Mouse (Mus musculus): ENCODE measurements at regions not wholly inside any gene's neighbourhood (a gene's known extent, or its start where the extent isn't known, plus 50 kb on each side); places are given as distances from the start of the nearest gene placed in this dataset.

GRCm38 (mm10) chr11:27498981-27499380, 840.7 kb downstream of the Gm6685 start:
- no peaks in the 10 kb centered on the region for H3K9me3 ChIP-seq (ENCODE audit: low read length)
- peaks cover 16% of the 10 kb centered on the region for H3K4me1 ChIP-seq (replicated peaks; ENCODE audit: low read depth, low read length)
- TF ChIP-seq POU5F1 (IDR thresholded peaks at IDR 0.05; ENCODE audit: borderline replicate concordance, low read length), result no peak
- TF ChIP-seq NANOG (IDR thresholded peaks at IDR 0.05; ENCODE audit: borderline replicate concordance, low read length), result peak; percentile 12; the same call in 1 of the 2 replicates
- TF ChIP-seq CTCF (conservative IDR thresholded peaks at IDR 0.05; ENCODE audit: low read length), result no peak
- no peak overlapping the region for H3K4me3 ChIP-seq (replicated peaks; ENCODE audit: low read length)
- no peaks in the 10 kb centered on the region for H3K36me3 ChIP-seq (ENCODE audit: insufficient read depth, low read length)
- H3K27me3 ChIP-seq (ENCODE audit: insufficient read depth, low read length), result no peaks in the 10 kb centered on the region

- no peaks in the 10 kb centered on the region for H3K27me3 ChIP-seq (ENCODE audit: insufficient read depth, low read length)
These were observed 855.1 kb upstream of the Vrk2 start for GRCm38 (mm10) chr11:27448866-27449265.

GRCm38 (mm10) chr11:27412546-27412945, 818.7 kb upstream of the Vrk2 start:
- H3K27me3 ChIP-seq (ENCODE audit: insufficient read depth, low read length), result no peaks in the 10 kb centered on the region
- no peaks in the 10 kb centered on the region for H3K4me1 ChIP-seq (replicated peaks; ENCODE audit: low read depth, low read length)
- peaks cover 45% of the 10 kb centered on the region for H3K9me3 ChIP-seq (ENCODE audit: low read length)
- no peaks in the 10 kb centered on the region for H3K36me3 ChIP-seq (ENCODE audit: insufficient read depth, low read length)
- TF ChIP-seq CTCF (conservative IDR thresholded peaks at IDR 0.05; ENCODE audit: low read length), result no peak
- peak; percentile 43; the same call in 1 of the 2 replicates for TF ChIP-seq NANOG (IDR thresholded peaks at IDR 0.05; ENCODE audit: borderline replicate concordance, low read length)
- H3K4me3 ChIP-seq (replicated peaks; ENCODE audit: low read length), result no peak overlapping the region

More at GRCm38 (mm10) chr11:27448866-27449265, 855.1 kb upstream of the Vrk2 start:
- Histone ChIP-seq H3K4me1 (replicated peaks; ENCODE audit: low read depth, low read length) (no peaks in the 10 kb centered on the region), H3K4me3 (replicated peaks; ENCODE audit: low read length) (no peak overlapping the region), H3K9me3 (ENCODE audit: low read length) (peaks cover 16% of the 10 kb centered on the region), H3K36me3 (ENCODE audit: insufficient read depth, low read length) (no peaks in the 10 kb centered on the region)
- TF ChIP-seq CTCF (conservative IDR thresholded peaks at IDR 0.05; ENCODE audit: low read length) (no peak), NANOG (IDR thresholded peaks at IDR 0.05; ENCODE audit: borderline replicate concordance, low read length) (no peak), POU5F1 (IDR thresholded peaks at IDR 0.05; ENCODE audit: borderline replicate concordance, low read length) (no peak)

All from E14TG2a.4 (cell line).